Mouse (Mus musculus): ENCODE results near the gene Aaed1. TPM values are rescaled to one million over a fixed set of nuclear protein-coding genes. Genes with fewer than 3 reads are reported as not detected.

The Aaed1 gene
- total RNA-seq (2018; cell fraction: chromatin; rRNA removed) = 10 to 100 TPM in 19 of 26 experiments, 1 to 10 TPM in 7; 5.2 to 47.8 (median 21.1) TPM
- total RNA-seq (2018; cell fraction: cytosol; rRNA removed) = 10 to 100 TPM; 11.9 to 46.4 (median 21.9) TPM
- total RNA-seq (2018; cell fraction: nucleus; rRNA removed) = 10 to 100 TPM in 20 of 26 experiments, 1 to 10 TPM in 6; 5.6 to 41.1 (median 13.5) TPM
- 14.5 to 40.9 TPM (median 29.7 TPM) in 3 replicates for polyA plus RNA-seq (2018)

GRCm38 (mm10) chr13:64312024-64312915 lies at the start of gene Aaed1:
Gene Aaed1, minus strand, starts transcription at chr13:64312710.
- peak within 1 kb of the TSS; percentile 66 for H3K27ac ChIP-seq
- no peaks in the 10 kb centered on the region for H3K36me3 ChIP-seq (ENCODE audit: inconsistent target)
- H3K4me3 ChIP-seq (ENCODE audit: inconsistent target) = peak within 1 kb of the TSS; percentile 91
- H3K79me2 ChIP-seq (ENCODE audit: inconsistent target) = peaks cover 19% of the 10 kb centered on the region; the same call in 1 of the 2 replicates
- under 1% methylated on average over 53 of the region's 74 CpGs for WGBS (ENCODE audit: missing documents)

- WGBS (ENCODE audit: missing documents) = 80% methylated on average over 6 of the region's 6 CpGs
- H3K27ac ChIP-seq = no peak overlapping the region
- peaks cover 52% of the 10 kb centered on the region for H3K36me3 ChIP-seq (ENCODE audit: inconsistent target)
- no peak overlapping the region for H3K4me3 ChIP-seq (ENCODE audit: inconsistent target)
- peaks cover 14% of the 10 kb centered on the region for H3K79me2 ChIP-seq (ENCODE audit: inconsistent target)
These were observed 49.6 kb upstream of the Aaed1 start for GRCm38 (mm10) chr13:64362139-64362538.

GRCm38 (mm10) chr13:64361020-64361419 lies 48.5 kb upstream of the Aaed1 start:
- peaks cover 41% of the 10 kb centered on the region for H3K36me3 ChIP-seq (ENCODE audit: inconsistent target)
- WGBS (ENCODE audit: missing documents) = 87% methylated on average over 3 of the region's 3 CpGs
- H3K79me2 ChIP-seq (ENCODE audit: inconsistent target) = peaks cover 2% of the 10 kb centered on the region; the same call in 1 of the 2 replicates
- no peak overlapping the region for H3K27ac ChIP-seq
- H3K4me3 ChIP-seq (ENCODE audit: inconsistent target) = no peak overlapping the region

GRCm38 (mm10) chr13:64359702-64360101 lies 47.2 kb upstream of the Aaed1 start:
- no peak overlapping the region for H3K27ac ChIP-seq
- H3K79me2 ChIP-seq (ENCODE audit: inconsistent target) = no peaks in the 10 kb centered on the region
- WGBS (ENCODE audit: missing documents) = 97% methylated on average over 3 of the region's 3 CpGs
- H3K36me3 ChIP-seq (ENCODE audit: inconsistent target) = peaks cover 28% of the 10 kb centered on the region
- no peak overlapping the region for H3K4me3 ChIP-seq (ENCODE audit: inconsistent target)

- Histone ChIP-seq H3K27ac (no peak overlapping the region), H3K4me3 (ENCODE audit: inconsistent target) (no peak overlapping the region), H3K79me2 (ENCODE audit: inconsistent target) (no peaks in the 10 kb centered on the region), H3K36me3 (ENCODE audit: inconsistent target) (peaks cover 16% of the 10 kb centered on the region)
- WGBS (ENCODE audit: missing documents) = 100% methylated on average over 1 of the region's 1 CpGs
These were observed 46.0 kb upstream of the Aaed1 start for GRCm38 (mm10) chr13:64358476-64358875.

- Histone ChIP-seq H3K79me2 (ENCODE audit: inconsistent target) (no peaks in the 10 kb centered on the region), H3K4me3 (ENCODE audit: inconsistent target) (no peak overlapping the region), H3K27ac (no peak overlapping the region), H3K36me3 (ENCODE audit: inconsistent target) (peaks cover 5% of the 10 kb centered on the region; the same call in 1 of the 2 replicates)
- WGBS (ENCODE audit: missing documents) = 85% methylated on average over 5 of the region's 5 CpGs
These were observed 44.9 kb upstream of the Aaed1 start for GRCm38 (mm10) chr13:64357389-64357788.

GRCm38 (mm10) chr13:64349474-64349873 lies 37.0 kb upstream of the Aaed1 start:
- no peak overlapping the region for H3K27ac ChIP-seq
- WGBS (ENCODE audit: missing documents) = 85% methylated on average over 1 of the region's 2 CpGs
- H3K79me2 ChIP-seq (ENCODE audit: inconsistent target) = no peaks in the 10 kb centered on the region
- no peak overlapping the region for H3K4me3 ChIP-seq (ENCODE audit: inconsistent target)
- H3K36me3 ChIP-seq (ENCODE audit: inconsistent target) = no peaks in the 10 kb centered on the region

- Histone ChIP-seq H3K27ac (no peak overlapping the region), H3K36me3 (ENCODE audit: inconsistent target) (no peaks in the 10 kb centered on the region), H3K79me2 (ENCODE audit: inconsistent target) (no peaks in the 10 kb centered on the region), H3K4me3 (ENCODE audit: inconsistent target) (peak overlapping the region; percentile 34)
- WGBS (ENCODE audit: missing documents) = 14% methylated on average over 8 of the region's 9 CpGs
These were observed 31.6 kb upstream of the Aaed1 start for GRCm38 (mm10) chr13:64344082-64344501.

- H3K27ac ChIP-seq = no peak overlapping the region
- H3K36me3 ChIP-seq (ENCODE audit: inconsistent target) = no peaks in the 10 kb centered on the region
- WGBS (ENCODE audit: missing documents) = 39% methylated on average over 10 of the region's 10 CpGs
- no peaks in the 10 kb centered on the region for H3K79me2 ChIP-seq (ENCODE audit: inconsistent target)
- peak overlapping the region; percentile 34 for H3K4me3 ChIP-seq (ENCODE audit: inconsistent target)
These were observed 31.1 kb upstream of the Aaed1 start for GRCm38 (mm10) chr13:64343598-64343997.

GRCm38 (mm10) chr13:64335546-64336132 lies 23.1 kb upstream of the Aaed1 start:
- WGBS (ENCODE audit: missing documents) = 57% methylated on average over 4 of the region's 4 CpGs
- Histone ChIP-seq H3K79me2 (ENCODE audit: inconsistent target) (no peaks in the 10 kb centered on the region), H3K36me3 (ENCODE audit: inconsistent target) (no peaks in the 10 kb centered on the region), H3K27ac (no peak overlapping the region), H3K4me3 (ENCODE audit: inconsistent target) (no peak overlapping the region)

GRCm38 (mm10) chr13:64333102-64333501 lies 20.6 kb upstream of the Aaed1 start:
- no peaks in the 10 kb centered on the region for H3K79me2 ChIP-seq (ENCODE audit: inconsistent target)
- no peak overlapping the region for H3K4me3 ChIP-seq (ENCODE audit: inconsistent target)
- 93% methylated on average over 3 of the region's 3 CpGs for WGBS (ENCODE audit: missing documents)
- H3K36me3 ChIP-seq (ENCODE audit: inconsistent target) = no peaks in the 10 kb centered on the region
- no peak overlapping the region for H3K27ac ChIP-seq

- Histone ChIP-seq H3K27ac (no peak overlapping the region), H3K36me3 (ENCODE audit: inconsistent target) (no peaks in the 10 kb centered on the region), H3K4me3 (ENCODE audit: inconsistent target) (no peak overlapping the region), H3K79me2 (ENCODE audit: inconsistent target) (no peaks in the 10 kb centered on the region)
- 78% methylated on average over 6 of the region's 6 CpGs for WGBS (ENCODE audit: missing documents)
These were observed 19.8 kb upstream of the Aaed1 start for GRCm38 (mm10) chr13:64332321-64332720.

GRCm38 (mm10) chr13:64322561-64323281 lies 10.2 kb upstream of the Aaed1 start:
- Histone ChIP-seq H3K79me2 (ENCODE audit: inconsistent target) (no peaks in the 10 kb centered on the region), H3K27ac (no peak overlapping the region), H3K36me3 (ENCODE audit: inconsistent target) (no peaks in the 10 kb centered on the region), H3K4me3 (ENCODE audit: inconsistent target) (no peak overlapping the region)
- whole genome bisulfite sequencing (ENCODE audit: missing documents) = 92% methylated on average over 8 of the region's 8 CpGs

GRCm38 (mm10) chr13:64320334-64320733 lies 7.8 kb upstream of the Aaed1 start:
- Histone ChIP-seq H3K27ac (no peak overlapping the region), H3K79me2 (ENCODE audit: inconsistent target) (no peaks in the 10 kb centered on the region), H3K36me3 (ENCODE audit: inconsistent target) (no peaks in the 10 kb centered on the region), H3K4me3 (ENCODE audit: inconsistent target) (no peak overlapping the region)
- WGBS (ENCODE audit: missing documents) = 77% methylated on average over 8 of the region's 8 CpGs
